Mouse (Mus musculus) natural killer cell, adult 2 months (primary cell): ENCODE measurements around the gene Selenok.
A peak's percentile ranks its signal among the peaks of the same experiment; 100 is the strongest.

ENCODE experiments used
- DNase-seq, 2 experiments: peaks; one replicate each; pipeline ENCODE4 v3.0.0; 2022; ENCODE audit warnings: low spot score in 2 of 2

Gene Selenok

GRCm38 (mm10) chr14:29968075-29968821 is at the start of gene Selenok:
Selenok (plus strand) TSS chr14:29968308.
- DNase-seq: peak; percentile 95

DNA sequence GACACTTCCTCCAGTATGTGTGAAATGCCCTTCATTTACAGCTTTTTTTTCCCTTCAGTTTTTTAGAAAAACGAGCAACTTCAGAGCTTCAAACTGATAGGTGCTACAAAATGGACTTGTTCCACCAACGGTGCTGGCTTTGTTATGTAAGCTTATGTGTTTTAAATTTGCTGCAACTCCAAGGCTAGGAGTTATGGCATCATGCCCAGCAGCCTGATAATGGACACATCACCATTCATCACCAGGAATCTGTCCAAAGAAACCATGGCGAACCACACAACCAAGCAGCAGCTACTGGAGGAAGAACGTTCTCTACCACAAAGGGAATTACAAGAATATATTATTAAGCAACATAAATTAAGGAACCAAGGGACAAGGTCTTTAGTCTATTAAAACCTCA is 39.1 kb upstream of the Selenok start:
- DNase-seq: no peak

GRCm38 (mm10) chr14:29935516-29935915 is 32.6 kb upstream of the Selenok start:
- no peak for DNase-seq

- DNase-seq: no peak
Observed at GRCm38 (mm10) chr14:29937466-29937865, 30.6 kb upstream of the Selenok start.

GRCm38 (mm10) chr14:29939600-29940312 is 28.4 kb upstream of the Selenok start:
- no peak for DNase-seq

GRCm38 (mm10) chr14:29940313-29940812 is 27.7 kb upstream of the Selenok start:
- DNase-seq: no peak

- peak; percentile 18 to 31 for DNase-seq
Observed at GRCm38 (mm10) chr14:29940877-29941276, 27.2 kb upstream of the Selenok start.

DNA sequence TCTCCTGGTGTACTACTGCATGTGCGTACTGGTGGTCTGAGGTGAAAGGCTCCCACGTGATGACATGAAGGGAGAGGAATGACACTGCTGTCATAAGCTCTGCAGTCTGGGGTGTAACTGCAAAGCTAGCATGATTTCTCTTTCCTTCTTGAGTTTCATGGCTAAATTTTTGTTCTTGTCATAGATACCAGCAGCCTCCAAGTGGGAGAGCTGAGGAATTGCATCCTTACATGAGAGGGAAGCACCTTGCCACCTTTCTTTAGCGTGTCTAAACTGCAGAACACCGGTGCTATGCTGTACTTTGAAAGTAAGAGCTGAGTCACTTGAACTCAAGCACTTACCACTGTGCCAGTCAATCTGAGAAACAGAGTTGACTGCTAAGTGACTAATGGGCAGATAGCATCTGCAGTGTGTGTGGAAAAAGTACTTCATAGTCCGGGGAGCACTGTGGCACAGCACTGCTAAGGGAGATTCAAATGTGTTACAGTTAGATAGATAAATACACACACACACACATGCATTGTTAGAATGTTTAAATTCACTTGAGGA is 21.3 kb upstream of the Selenok start:
- no peak for DNase-seq

- no peak for DNase-seq
Observed at GRCm38 (mm10) chr14:29950805-29951204, 17.3 kb upstream of the Selenok start.

- DNase-seq: no peak
Observed at GRCm38 (mm10) chr14:29957393-29957792, 10.7 kb upstream of the Selenok start.

DNA sequence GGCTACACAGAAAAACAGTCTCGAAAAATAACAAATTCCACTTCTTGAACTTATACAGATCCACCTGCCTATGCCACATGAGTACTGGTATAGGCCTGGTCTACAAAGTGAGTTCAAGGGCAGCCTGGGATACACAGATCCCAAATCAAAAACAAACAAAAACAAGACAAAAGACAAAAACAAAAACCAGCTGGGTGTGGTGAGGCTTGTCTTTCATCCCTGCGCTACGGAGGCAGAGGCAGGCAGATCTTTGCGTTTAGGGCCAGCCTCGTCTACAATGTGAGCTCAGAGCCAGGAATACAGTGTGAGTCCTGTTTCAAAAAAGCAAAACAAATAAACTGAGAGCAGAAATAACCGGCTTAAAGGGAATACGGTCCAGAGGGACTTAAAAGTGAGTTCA is 497 bp upstream of the Selenok start:
- no peak for DNase-seq

DNA sequence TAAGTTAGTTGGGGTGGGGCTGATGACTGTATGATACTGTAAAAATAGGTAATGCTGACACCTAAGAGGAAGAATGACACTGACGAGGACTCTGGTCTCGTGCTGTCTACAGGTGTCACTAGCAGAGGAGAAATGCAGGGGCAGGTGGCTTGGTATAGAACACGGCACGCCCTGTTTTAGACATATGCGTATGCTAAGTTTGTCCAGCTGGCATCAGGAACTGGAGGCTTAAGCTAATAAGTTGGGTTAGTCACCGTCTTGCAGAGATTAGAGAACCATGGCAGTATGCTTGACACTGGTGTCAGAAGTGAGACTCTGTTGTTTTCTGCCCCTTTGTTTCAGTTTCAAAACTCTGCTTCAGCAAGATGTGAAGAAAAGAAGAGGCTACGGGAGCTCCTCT is 3.3 kb downstream of the Selenok start:
- DNase-seq: no peak

- DNase-seq: no peak
Observed at GRCm38 (mm10) chr14:29971993-29972392, 3.9 kb downstream of the Selenok start.

DNA sequence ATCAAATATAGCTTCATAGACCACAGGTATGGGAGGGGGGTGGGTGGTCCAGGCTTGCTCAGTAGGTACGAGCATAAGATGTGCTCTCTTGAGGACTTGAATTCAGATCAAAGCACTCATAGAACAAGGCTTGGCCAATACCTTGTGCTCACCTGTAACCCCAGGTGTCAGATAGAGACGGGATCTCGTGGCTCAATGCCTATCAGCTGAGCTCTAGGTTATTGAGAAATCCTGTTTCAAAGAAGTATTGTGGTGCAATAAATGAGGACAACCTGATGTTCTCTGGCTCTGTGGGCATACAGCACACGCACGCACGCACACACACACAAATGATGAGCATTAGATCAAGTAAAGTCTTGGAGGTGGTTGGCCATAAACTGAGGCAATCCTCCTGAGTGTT is 8.8 kb downstream of the Selenok start:
- DNase-seq: no peak

DNA sequence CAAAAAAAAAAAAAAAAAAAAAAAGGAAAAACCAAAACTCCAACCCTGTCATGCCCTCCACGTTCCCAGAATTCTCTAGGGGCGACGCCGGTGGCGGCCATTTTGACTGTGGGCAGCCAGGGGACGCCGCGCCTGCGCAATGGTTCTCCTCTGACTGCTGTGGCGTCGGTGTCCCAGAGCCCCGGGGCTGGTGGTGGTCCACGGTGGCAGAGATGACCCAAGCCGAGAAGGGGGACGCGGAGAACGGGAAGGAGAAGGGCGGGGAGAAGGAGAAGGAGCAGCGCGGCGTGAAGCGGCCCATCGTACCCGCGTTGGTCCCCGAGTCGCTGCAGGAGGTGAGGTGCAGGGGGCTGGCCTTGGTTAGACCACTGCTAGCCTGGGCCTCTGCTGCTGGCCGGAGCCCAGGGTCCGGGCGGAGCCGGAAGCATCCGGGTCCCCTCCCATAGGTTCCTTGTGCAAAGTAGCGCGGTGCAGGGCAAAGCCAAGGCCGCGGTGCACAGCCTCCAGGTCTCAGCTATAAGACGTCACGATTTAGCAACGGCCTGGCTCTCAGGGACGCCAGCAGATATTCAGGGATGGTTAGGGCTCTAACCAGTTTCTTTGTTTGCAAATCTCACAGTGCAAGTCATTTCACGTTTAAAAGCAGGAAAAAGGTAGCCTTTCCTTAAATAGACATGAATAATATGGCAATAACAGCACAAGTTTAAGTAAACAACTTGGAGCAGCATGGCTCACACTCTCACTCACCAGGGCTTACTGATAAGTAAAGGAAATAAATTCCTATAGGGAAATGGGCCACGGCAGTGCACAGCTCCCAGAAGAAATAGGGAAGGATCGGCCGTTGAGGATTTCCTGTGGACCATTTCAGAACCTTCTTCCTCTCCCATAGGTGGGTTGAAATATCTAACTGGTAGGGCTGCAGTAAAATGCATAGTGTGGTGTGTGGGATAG is 10.4 kb downstream of the Selenok start, which contains the start of gene Actr8:
Actr8 (plus strand) TSS at position 84 of the 951 bp plus-strand sequence.
- peak; percentile 73 to 76 for DNase-seq

- DNase-seq: peak in 1 of 2 experiments; percentile 29
Observed at GRCm38 (mm10) chr14:29980447-29981205, 12.5 kb downstream of the Selenok start.

GRCm38 (mm10) chr14:29986096-29986495 is 18.0 kb downstream of the Selenok start:
- no peak for DNase-seq

DNA sequence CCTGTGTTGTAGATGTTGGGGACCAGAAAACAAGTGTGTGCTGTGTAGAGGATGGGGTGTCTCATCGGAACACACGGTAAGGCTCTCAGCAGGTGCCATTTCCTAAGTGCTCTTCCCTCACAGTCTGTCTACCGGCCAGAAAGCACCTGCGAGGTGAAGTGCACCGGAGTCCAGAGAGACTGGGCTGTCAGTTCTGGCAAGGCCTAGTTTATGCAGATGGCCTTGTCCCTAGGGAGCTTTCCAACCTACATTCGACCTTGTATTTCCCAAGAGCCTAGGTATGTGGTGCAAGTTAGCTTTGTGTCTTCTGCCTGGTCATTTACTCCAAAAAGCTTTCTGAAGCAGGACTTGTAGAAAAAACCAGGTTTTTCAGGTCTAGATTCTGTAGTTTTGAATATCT is 19.2 kb downstream of the Selenok start:
- no peak for DNase-seq

- DNase-seq: no peak
Observed at GRCm38 (mm10) chr14:29987739-29988138, 19.6 kb downstream of the Selenok start.

GRCm38 (mm10) chr14:29988337-29988736 is 20.2 kb downstream of the Selenok start:
- no peak for DNase-seq

DNA sequence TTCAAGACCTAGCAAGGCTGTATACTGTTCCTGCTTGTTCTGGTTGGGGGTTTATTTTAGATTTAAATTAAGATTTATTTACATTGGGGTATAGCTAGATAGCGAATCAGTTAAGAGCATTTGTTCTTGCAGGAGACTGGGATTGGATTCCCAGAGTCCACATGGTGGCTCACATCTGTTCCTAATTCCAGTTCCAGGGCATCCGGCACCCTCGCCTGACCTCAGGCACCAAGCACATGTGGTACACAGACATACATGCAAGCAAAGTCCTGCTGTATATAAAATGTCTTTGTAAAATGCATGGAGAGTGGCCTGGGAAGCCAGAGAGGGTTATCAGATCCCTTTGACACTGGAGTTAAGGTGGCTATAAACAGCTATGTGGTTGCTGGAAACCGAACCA is 26.9 kb downstream of the Selenok start:
- DNase-seq: no peak
